Mouse (Mus musculus): Measurements from ENCODE around the gene Oprm1.

- no peak for TF ChIP-seq CTCF (IDR thresholded peaks at IDR 0.05; ENCODE audit: low read depth, low read length)
- TF ChIP-seq GATA1 (IDR thresholded peaks at IDR 0.05; ENCODE audit: borderline replicate concordance, low read length) = no peak
- no peak for TF ChIP-seq POLR2AphosphoS5 (IDR thresholded peaks at IDR 0.05; ENCODE audit: insufficient replicate concordance, low read depth, low read length)
- TF ChIP-seq TAL1 (conservative IDR thresholded peaks at IDR 0.05; ENCODE audit: low read depth, low read length) = no peak
- no peak for TF ChIP-seq GATA2 (IDR thresholded peaks at IDR 0.05; ENCODE audit: borderline replicate concordance, low read depth, low read length)
These were observed 275.2 kb downstream of the Oprm1 start for GRCm38 (mm10) chr10:7033459-7033858.

Data from G1E (cell line).